Mouse (Mus musculus) erythroblast, embryonic 14.5 days (primary cell): ENCODE measurements around the gene Npat.

ENCODE experiments used
- GATA1 ChIP-seq: IDR thresholded peaks from 2 replicates; pipeline ENCODE4 v1.6.1; 2012; ENCODE audit warnings: low read length, inconsistent platforms, mixed read lengths
- TAL1 ChIP-seq: IDR thresholded peaks from 3 replicates; pipeline ENCODE4 v1.6.1; 2012; ENCODE audit warnings: low read length, inconsistent platforms, mixed read lengths

DNA sequence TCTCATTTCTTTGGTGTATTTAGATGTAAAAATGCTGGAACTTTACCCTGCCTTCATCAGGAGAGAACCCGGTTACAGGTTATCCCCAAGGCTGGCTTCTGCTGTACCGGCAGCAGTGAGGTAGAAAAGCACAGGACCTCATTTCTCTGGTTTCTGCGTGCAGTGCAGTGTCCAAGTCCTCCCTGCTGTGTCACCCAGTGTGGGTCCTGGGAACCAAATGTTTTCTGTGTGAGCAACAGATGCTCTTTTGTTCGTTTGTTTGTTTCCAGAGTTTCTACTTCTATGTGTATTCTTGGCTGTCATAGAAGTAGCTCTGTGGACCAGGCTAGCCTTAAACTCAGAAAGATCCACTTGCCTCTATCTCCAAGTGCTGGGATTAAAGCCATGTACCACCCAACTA, 45.0 kb downstream of the Npat start:
- no peak for TF ChIP-seq TAL1
- no peak for TF ChIP-seq GATA1
